8 mouse cellular contexts compared by ENCODE assay signal in genomic region chr13:54610972-54611754, GRCm38 (mm10). TPM values are rescaled to one million over a fixed set of nuclear protein-coding genes. Genes with fewer than 3 reads are reported as not detected.
A peak's percentile ranks its signal among the peaks of the same experiment; 100 is the strongest.
DNase-seq lines count a peak whose midpoint lies in the region; ATAC-seq and TF ChIP-seq lines count a peak whose summit lies in the region.

Gene Cltb, minus strand, starts transcription at chr13:54611344.

- peaks cover 3% of the 10 kb centered on the region; the same call in 1 of the 2 replicates for H3K79me2 ChIP-seq in MEL (ENCODE audit: control insufficient read depth, insufficient read depth, low read length, poor library complexity)

- peak within 1 kb of the TSS; percentile 78 for H3K9ac ChIP-seq in MEL (ENCODE audit: control insufficient read depth, low read depth, low read length, poor library complexity, severe bottlenecking)
- H3K9ac ChIP-seq in lung, postnatal 0 days (replicated peaks; ENCODE audit: low read depth), result peak within 1 kb of the TSS; percentile 78

- peak; percentile 42 to 60; a peak in 1 of 4 replicates for TF ChIP-seq POLR2A in MEL (IDR thresholded peaks at IDR 0.05; ENCODE audit: control insufficient read depth in 1 of 2, insufficient read depth in 1 of 2, low read depth in 1 of 2, low read length in 2 of 2, poor library complexity in 1 of 2)

- peak; percentile 80 for DNase-seq in MEL (ENCODE audit: low read depth, low spot score)
- peak; percentile 96 for DNase-seq in cerebellum, adult 8-10 months
- peak; percentile 90 to 95 for DNase-seq in layer of hippocampus, postnatal 10 days (ENCODE audit: low spot score in 2 of 2)
- DNase-seq in lung, postnatal 0 days (ENCODE audit: low spot score), result peak; percentile 86
- DNase-seq in ovary, postnatal 10 days (ENCODE audit: low spot score), result peak; percentile 74
- peak; percentile 75 to 85 for DNase-seq in thymus, postnatal 10 days (ENCODE audit: low spot score in 2 of 2)

- no peak for TF ChIP-seq RAD21 in MEL (IDR thresholded peaks at IDR 0.05; ENCODE audit: low read depth, low read length)

- H3K36me3 ChIP-seq in MEL (ENCODE audit: control insufficient read depth in 1 of 2, insufficient read depth in 2 of 2, low read length in 2 of 2), result no peaks in the 10 kb centered on the region
- no peaks in the 10 kb centered on the region for H3K36me3 ChIP-seq in lung, postnatal 0 days (ENCODE audit: insufficient read depth, low read length)

- H3K27ac ChIP-seq in MEL (ENCODE audit: control insufficient read depth, low read depth, low read length), result no peak within 1 kb of the TSS
- peak within 1 kb of the TSS; percentile 85 for H3K27ac ChIP-seq in lung, postnatal 0 days (ENCODE audit: low read length)

- no peaks in the 10 kb centered on the region for H3K9me3 ChIP-seq in MEL (replicated peaks; ENCODE audit: insufficient read depth, low read length)
- H3K9me3 ChIP-seq in lung, postnatal 0 days (ENCODE audit: low read length), result no peaks in the 10 kb centered on the region

- TF ChIP-seq CTCF in MEL (IDR thresholded peaks at IDR 0.05 in 2 of 3, conservative IDR thresholded peaks at IDR 0.05 in 1 of 3; ENCODE audit: control insufficient read depth in 1 of 3, insufficient read depth in 1 of 3, low read depth in 2 of 3, low read length in 3 of 3, poor library complexity in 1 of 3, severe bottlenecking in 1 of 3), result no peak
- TF ChIP-seq CTCF in lung, postnatal 0 days (IDR thresholded peaks at IDR 0.05), result no peak

- TF ChIP-seq EP300 in MEL (IDR thresholded peaks at IDR 0.05; ENCODE audit: low read depth in 1 of 2, low read length in 2 of 2), result no peak
- TF ChIP-seq EP300 in lung, postnatal 0 days (IDR thresholded peaks at IDR 0.05), result no peak

- 6% methylated on average over 60 of the region's 66 CpGs for WGBS in lung, postnatal 0 days

- ATAC-seq in frontal cortex, adult (ENCODE audit: low TSS enrichment), result peak; percentile 87
- peak; percentile 46 to 68 for ATAC-seq in hematopoietic stem cell, adult 5-6 weeks (replicated peaks in 1 of 2; ENCODE audit: insufficient read depth in 1 of 2, low FRiP score in 2 of 2, low TSS enrichment in 1 of 2, low read depth in 1 of 2, poor library complexity in 2 of 2, severe bottlenecking in 2 of 2)
- ATAC-seq in lung, postnatal 0 days, result peak; percentile 88

- H3K4me3 ChIP-seq in MEL (ENCODE audit: control insufficient read depth in 1 of 2, insufficient read depth in 1 of 2, low read depth in 2 of 2, low read length in 2 of 2), result peak within 1 kb of the TSS; percentile 73 to 87
- peak within 1 kb of the TSS; percentile 74 for H3K4me3 ChIP-seq in lung, postnatal 0 days (ENCODE audit: low read depth, low read length)

- no peaks in the 10 kb centered on the region for H3K27me3 ChIP-seq in MEL (ENCODE audit: control insufficient read depth in 1 of 2, insufficient read depth in 2 of 2, low read length in 2 of 2)
- H3K27me3 ChIP-seq in lung, postnatal 0 days (replicated peaks; ENCODE audit: insufficient read depth, low read length), result no peaks in the 10 kb centered on the region

- H3K4me2 ChIP-seq in lung, postnatal 0 days (replicated peaks; ENCODE audit: low read depth, low read length), result peak within 1 kb of the TSS; percentile 89

- H3K4me1 ChIP-seq in MEL (ENCODE audit: control insufficient read depth in 1 of 2, insufficient read depth in 2 of 2, low read length in 2 of 2), result peaks cover 0 to 5% of the 10 kb centered on the region in 2 experiments; a peak in 2 of 4 replicates
- H3K4me1 ChIP-seq in lung, postnatal 0 days (ENCODE audit: insufficient read depth, low read depth, low read length), result peaks cover 4% of the 10 kb centered on the region; the same call in 1 of the 2 replicates

TF ChIP-seq in MEL, 35 proteins besides CTCF, POLR2A, EP300 and RAD21:
- no peak for TF ChIP-seq MYB (IDR thresholded peaks at IDR 0.05; ENCODE audit: low read depth, low read length)
- no peak for TF ChIP-seq KAT2A (conservative IDR thresholded peaks at IDR 0.05; ENCODE audit: low read depth, low read length)
- no peak for TF ChIP-seq ZNF384 (IDR thresholded peaks at IDR 0.05; ENCODE audit: low read depth, low read length)
- TF ChIP-seq ETS1 (IDR thresholded peaks at IDR 0.05; ENCODE audit: low read depth, low read length), result 0 out of 2 replicates have a peak, but pooled peaks have one; percentile 12
- TF ChIP-seq ZKSCAN1 (IDR thresholded peaks at IDR 0.05; ENCODE audit: low read depth, low read length), result no peak
- TF ChIP-seq MAX (IDR thresholded peaks at IDR 0.05; ENCODE audit: low read length), result no peak
- no peak for TF ChIP-seq GATA1 (IDR thresholded peaks at IDR 0.05; ENCODE audit: low read depth, low read length)
- TF ChIP-seq BHLHE40 (IDR thresholded peaks at IDR 0.05; ENCODE audit: borderline replicate concordance, low read depth, low read length), result no peak
- TF ChIP-seq SMC3 (IDR thresholded peaks at IDR 0.05; ENCODE audit: low read depth, low read length), result no peak
- no peak for TF ChIP-seq E2F4 (IDR thresholded peaks at IDR 0.05; ENCODE audit: borderline replicate concordance, low read depth, low read length)
- TF ChIP-seq MXI1 (IDR thresholded peaks at IDR 0.05; ENCODE audit: low read depth, low read length), result peak; percentile 51; the same call in 1 of the 2 replicates
- TF ChIP-seq ZMIZ1 (IDR thresholded peaks at IDR 0.05; ENCODE audit: low read depth, low read length), result no peak
- no peak for TF ChIP-seq USF2 (IDR thresholded peaks at IDR 0.05; ENCODE audit: borderline replicate concordance in 1 of 2, insufficient read depth in 1 of 2, low read depth in 1 of 2, low read length in 2 of 2)
- no peak for TF ChIP-seq MYC (IDR thresholded peaks at IDR 0.05; ENCODE audit: low read depth, low read length)
- TF ChIP-seq USF1 (IDR thresholded peaks at IDR 0.05; ENCODE audit: low read depth, low read length), result no peak
- TF ChIP-seq SIN3A (IDR thresholded peaks at IDR 0.05; ENCODE audit: low read length), result peak; percentile 45; the same call in 1 of the 2 replicates
- TF ChIP-seq UBTF (IDR thresholded peaks at IDR 0.05; ENCODE audit: borderline replicate concordance, insufficient read depth, low read depth, low read length), result no peak
- 0 out of 2 replicates have a peak, but pooled peaks have one; percentile 46 for TF ChIP-seq HCFC1 (IDR thresholded peaks at IDR 0.05; ENCODE audit: low read depth, low read length)
- peak; percentile 59 for TF ChIP-seq NELFE (IDR thresholded peaks at IDR 0.05; ENCODE audit: low read depth, low read length)
- TF ChIP-seq RCOR1 (IDR thresholded peaks at IDR 0.05; ENCODE audit: low read depth, low read length), result peak; percentile 53; the same call in 1 of the 2 replicates
- TF ChIP-seq MAZ (IDR thresholded peaks at IDR 0.05; ENCODE audit: low read depth, low read length), result peak; percentile 20; the same call in 1 of the 2 replicates
- no peak for TF ChIP-seq TCF12 (IDR thresholded peaks at IDR 0.05; ENCODE audit: low read depth, low read length)
- no peak for TF ChIP-seq GABPA (IDR thresholded peaks at IDR 0.05; ENCODE audit: low read depth, low read length)
- TF ChIP-seq TBP (IDR thresholded peaks at IDR 0.05; ENCODE audit: low read depth, low read length), result no peak
- TF ChIP-seq ZC3H11A (IDR thresholded peaks at IDR 0.05; ENCODE audit: low read depth, low read length), result no peak

RNA-seq across cellular contexts. Expression of gene Cltb, which starts in this region (rescaled TPM):
- total RNA-seq in MEL (2012; rRNA removed), result 23.5 and 25.0 TPM in 2 replicates
- polyA plus RNA-seq in MEL (2012; ENCODE audit: insufficient read depth in 1 of 2, insufficient read length in 2 of 2, low read depth in 1 of 2, low replicate concordance in 2 of 2, missing spikeins in 1 of 2), result 10 to 100 TPM in 1 of 2 experiments, not detected in 1; 59.9 TPM
- total RNA-seq in hematopoietic stem cell, adult 5-6 weeks (2017), result 30.5 and 40.7 TPM in 2 replicates
- 100 to 1,000 TPM; 308 to 332 TPM for total RNA-seq in layer of hippocampus, postnatal 10 days (2021)
- 104 and 118 TPM in 2 replicates for polyA plus RNA-seq in lung, postnatal 0 days (2015; fragmentation: Nextera tagmentation; extraction: Ambion mirVana)
